Mouse (Mus musculus): ENCODE measurements around the gene Hapln4.
"Not testable (repeated sequence)": the region's sequence is repeated elsewhere in the genome, so short reads cannot be mapped to it uniquely, and the experiment has no call there.

Gene Hapln4

DNA sequence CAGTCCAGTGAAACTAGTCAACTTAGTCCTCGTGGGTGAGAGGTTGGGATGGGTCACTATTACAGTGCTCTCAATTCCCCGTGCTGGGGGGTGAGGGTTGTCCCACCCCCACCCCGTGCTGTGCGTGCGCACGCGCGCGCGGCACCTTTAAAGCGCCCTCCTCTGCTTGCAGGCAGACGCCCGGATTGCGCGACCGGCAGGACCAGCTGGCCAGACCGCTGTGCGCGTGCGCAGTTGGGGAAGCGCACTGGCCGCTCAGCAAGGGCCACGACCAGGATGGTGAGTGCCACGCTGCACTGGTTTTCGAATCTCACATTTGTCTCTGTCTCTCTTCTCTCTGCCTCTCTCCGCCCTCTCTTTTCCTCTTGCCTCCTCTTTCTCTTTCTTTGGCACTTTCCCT is at the start of gene Hapln4:
TSS of gene Hapln4 (plus strand) at position 173 of the 400 bp plus-strand sequence.
- DNase-seq, result peak; percentile 88 to 93

DNA sequence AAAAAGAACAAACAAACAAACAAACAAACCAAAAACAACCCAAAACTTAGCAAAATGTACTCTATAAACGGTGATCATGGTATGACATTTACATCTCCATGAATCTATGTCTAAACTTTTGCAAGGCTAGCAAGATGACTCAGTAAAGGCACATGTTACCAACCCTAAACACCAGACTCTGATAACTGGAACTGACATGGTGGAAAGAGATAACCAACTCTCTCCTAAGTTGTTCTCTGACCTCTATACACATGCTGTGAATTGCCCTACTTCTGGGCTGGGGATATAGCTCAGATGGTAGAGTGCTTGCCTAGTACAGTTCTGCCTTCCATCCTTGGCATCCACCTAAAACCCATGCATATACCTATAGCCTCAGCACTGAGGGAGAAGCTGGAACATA is 45.3 kb upstream of the Hapln4 start:
- DNase-seq, result no peak

DNA sequence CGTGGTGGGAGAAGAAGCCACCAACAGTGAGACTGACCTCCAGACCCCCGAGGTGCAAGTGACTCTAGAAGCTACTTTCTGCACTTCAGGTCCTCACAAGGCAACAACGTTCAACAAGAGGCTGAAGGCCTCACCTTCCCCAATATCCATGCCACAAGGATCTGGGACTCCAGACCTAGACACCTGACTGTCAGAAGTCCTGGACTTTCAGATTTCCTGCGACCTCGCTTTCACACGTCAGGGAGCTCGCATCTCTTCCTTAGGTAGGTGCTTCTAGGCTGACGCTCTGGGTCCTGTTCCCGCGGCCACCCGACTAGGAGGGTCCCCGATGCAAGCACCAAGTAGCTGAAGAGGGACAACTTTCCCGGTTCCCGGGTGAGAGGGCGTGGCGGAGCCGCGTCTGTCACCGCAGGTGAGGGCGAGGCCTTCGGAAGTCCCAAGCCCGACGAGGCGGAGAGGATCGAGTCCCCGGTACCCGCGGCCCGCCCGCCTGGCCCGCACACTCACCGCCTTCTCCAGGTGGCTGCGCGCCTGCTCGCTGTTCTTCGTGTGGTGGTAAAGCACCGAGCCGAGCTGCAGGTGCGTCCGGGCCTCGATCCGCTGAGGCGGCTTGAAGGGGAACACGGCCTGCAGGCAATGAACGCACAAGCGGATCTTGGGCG is 41.2 kb upstream of the Hapln4 start:
- DNase-seq, result peak in 1 of 2 experiments; percentile 59

DNA sequence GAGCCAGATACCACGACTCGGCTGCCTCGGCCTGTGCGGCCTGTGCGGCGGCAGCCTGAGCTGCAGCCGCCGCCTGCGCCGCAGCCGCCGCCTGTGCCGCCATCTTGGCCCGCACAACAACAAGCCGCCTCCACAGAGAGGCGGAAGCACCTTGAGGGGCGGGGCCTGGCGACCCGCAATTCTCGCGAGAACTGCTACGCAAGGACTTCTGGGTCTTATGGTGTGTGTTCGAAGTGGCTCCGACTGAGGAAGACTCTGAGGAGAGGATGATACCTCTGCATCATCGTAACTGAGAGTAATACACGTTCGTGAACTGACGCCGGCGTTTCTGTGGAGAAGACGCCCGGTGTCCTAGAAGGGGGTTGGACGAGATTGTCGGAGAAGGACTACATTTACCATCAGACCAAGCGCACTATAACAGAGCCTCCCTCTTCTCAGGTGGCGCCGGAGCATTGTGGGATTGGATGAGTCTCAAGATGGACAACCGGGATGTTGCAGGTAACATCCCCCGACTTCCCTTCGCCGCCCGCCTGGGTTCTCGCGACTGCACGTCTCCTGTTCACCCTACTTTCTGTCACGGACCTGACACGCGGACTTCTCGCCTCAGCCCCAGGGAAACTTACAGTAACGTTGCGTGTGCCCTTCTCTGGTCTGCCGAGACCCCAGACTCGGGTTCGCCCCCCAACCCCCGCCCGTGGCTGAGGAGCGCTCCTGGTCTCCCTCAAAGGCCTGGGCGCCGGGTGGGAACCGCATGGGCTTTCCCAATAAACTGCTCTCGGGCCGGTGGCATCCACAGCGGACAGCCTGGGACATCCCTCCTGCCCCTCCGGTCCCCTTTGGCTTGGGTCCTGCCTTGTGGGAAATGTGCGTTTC is 40.4 kb upstream of the Hapln4 start, which contains the start of the genes Mau2 and Sugp1:
TSS of gene Mau2 (minus strand) at position 152 of the 873 bp plus-strand sequence.
TSS of gene Sugp1 (plus strand) at position 231 of the 873 bp plus-strand sequence.
- DNase-seq, result peak; percentile 98

DNA sequence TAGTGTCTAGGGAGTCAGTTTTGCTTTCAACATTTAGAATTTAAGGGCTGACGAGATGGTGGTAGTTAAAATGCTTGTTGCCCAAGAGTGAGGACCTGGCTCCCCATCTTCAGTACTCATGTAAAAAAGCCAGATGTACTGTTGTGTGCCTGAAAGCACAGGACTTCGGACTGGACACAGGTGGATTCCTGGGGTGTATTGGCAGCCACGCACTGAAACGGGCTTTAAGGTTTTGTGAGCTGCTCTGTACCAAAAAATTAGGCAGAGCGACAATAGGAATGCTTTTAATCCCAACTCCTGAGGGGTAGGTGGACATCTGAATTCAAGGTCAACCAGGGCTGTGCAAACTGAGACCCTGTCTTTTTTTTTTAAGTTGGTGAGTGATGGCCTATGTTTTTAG is 39.3 kb upstream of the Hapln4 start:
- no peak for DNase-seq

DNA sequence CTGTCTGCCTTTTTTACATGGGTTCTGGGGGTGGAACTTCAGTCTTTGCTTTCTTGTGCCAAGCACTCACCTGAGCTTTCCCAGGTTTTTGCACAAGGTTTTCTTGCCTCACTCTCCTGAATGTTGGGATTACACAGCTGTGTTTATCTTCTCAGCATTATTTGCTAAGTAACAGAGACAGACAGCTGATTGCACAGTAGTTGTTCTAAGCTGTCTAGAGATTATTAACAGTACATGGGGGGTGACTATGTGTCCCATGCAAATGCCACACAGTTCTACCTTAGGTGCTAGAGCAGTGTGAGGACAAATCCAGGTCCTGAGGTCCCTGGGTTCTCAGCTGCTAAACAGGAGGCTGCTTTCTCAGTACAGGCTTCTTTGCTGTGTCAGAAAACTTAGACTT is 33.6 kb upstream of the Hapln4 start:
- DNase-seq, result no peak

DNA sequence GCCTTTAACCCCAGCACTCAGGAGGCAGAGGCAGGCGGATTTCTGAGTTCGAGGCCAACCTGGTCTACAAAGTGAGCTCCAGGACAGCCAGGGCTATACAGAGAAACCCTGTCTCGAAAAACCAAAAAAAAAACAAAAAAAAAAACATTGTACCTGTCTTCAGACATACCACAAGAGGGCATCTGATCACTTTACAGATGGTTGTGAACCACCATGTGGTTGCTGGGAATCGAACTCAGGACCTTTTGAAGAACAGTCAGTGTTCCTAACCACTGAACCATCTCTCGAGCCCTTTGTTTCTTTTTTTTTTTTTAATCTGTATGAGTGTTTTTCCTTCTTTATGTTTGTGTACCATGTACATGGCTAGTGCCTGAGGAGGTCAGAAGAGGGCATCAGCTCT is 32.8 kb upstream of the Hapln4 start:
- DNase-seq, result not testable (repeated sequence)

DNA sequence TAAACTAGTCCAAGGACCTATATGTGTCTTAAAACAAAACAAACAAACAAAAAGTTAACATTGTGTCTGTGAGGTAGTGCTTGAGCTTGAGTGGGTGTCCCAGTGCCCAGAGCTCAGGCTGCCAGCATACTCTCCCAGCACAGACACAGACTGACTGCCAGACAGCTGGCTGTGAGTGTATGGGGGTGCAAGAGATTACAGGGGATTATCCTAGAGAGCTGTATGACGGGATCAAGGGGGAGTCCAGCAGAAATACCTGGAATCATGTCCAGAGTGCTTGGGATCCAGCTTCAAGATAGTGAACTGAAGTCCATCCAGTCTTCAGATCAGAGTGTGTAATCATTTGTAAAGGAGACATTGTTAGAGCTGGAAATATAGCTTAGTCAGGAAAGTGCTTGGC is 25.5 kb upstream of the Hapln4 start:
- no peak for DNase-seq

DNA sequence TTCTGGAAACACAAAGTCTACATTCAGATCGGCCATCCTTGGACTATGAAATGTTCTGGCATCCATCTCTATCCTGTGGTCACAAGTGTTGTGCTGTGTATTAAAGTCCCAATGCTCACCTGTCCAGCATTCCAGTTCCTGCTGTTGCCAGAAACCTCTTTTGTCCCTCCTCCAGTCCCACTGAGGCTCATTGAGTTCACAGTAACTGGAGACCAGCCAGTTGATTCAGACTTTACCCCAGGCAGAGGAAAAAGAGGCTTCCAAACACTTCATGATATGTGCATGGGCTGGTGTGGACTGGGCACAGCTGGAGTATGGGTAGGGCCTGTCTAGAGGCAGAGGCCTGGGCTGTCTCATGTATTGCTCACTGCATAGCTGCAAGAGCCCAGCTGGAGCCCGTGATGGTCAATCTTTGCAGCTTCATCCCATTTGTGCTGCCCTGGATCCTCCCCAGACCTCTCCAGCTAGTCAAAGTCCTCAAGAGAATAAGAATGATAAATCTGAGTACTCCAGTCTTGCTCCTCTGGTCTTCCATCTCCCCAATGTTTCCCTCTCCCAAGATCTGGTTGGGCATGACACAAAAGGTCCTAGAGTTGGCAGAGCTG is 11.3 kb upstream of the Hapln4 start:
- no peak for DNase-seq

DNA sequence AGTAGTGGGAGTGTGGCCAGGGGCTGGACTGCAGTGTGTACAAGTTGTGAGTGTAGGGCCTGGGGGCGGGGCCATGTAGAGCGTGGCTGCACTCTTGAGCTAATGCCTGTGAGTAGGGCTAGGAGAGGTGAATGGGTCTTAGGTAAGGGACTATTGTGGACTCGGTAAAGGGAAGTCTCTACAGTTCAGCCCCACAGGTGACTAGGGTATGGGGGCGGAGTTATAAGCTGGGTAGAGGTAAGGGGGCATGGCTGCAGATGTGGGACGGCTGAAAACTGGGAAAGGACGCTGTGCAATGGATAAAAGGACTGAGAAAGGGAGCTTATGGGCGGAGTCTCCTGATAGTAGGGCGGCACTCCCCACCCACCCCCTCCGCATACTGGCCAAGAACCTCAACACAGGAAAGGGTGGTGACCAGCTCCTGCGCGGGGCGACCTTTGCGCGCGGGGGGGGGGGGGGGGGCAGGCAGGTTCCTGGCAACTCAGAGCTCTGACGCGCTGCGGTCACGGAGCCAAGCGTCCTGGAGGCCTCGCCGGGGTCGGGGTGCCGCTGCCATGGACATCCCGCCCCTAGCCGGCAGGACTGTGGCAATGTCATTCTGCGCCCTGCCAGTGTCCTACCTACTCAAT is 10.7 kb upstream of the Hapln4 start, which contains the start of gene Tm6sf2:
TSS of gene Tm6sf2 (plus strand) at position 484 of the 629 bp plus-strand sequence.
- peak in 1 of 2 experiments; percentile 15 for DNase-seq

DNA sequence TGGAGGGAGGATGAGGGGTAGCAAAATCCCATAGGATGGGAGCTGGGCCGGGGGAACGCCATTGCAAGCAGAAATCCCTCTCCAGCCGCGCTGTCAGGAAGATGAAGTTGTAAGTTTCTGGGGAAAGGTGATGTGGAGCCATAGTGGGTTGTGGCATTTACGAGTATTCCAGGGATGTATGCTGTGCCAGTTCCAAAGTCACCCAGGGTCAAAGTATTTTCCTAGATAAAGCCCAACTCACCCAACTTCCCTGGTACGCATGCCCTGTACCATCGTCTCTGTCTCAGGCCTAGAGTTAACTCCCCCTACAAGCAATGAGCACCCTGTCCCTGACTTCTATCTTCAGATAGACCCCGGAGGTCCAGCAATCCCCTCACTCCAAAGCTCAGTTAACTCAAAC is 10.1 kb upstream of the Hapln4 start:
- DNase-seq, result no peak

DNA sequence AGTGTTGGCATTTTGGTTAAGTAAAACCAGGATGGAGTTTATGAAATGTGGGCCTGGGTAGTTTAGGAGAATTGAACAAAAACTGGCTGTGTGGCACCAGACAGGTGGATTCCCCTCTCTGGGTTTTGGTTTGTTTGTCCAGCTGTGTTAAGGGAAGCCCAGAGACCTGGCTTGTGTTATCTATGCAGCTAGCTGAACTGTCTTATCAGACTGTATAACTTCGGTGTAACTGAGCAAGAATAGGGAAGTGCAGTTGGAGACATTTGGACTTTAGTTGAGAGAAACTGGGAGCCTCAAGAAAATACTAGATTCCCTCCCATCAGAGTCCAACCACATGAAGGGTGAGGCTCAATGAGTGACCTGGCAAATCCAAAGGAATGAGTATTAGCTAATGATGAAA is 9.6 kb upstream of the Hapln4 start:
- no peak for DNase-seq

DNA sequence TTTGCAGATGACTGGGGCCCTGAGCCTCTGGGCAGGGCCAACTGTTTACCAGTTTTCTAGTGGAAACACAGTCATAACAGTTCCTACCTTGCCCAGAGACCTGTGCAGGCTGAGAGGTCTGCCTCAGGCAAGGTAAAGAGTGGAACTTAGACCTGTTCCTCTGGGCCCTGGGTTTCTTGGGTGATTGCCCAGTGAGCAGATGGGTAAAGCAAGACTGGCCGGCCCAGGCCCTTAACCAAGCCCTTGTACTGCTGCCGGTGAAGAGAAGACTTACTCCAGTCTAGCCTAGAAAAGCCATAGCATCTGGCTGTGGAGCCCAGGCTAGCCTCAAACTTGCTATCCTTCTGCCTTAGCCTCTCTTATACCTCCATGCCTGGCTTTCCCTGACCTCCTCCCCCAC is 1.3 kb upstream of the Hapln4 start:
- peak in 1 of 2 experiments; percentile 63 for DNase-seq

DNA sequence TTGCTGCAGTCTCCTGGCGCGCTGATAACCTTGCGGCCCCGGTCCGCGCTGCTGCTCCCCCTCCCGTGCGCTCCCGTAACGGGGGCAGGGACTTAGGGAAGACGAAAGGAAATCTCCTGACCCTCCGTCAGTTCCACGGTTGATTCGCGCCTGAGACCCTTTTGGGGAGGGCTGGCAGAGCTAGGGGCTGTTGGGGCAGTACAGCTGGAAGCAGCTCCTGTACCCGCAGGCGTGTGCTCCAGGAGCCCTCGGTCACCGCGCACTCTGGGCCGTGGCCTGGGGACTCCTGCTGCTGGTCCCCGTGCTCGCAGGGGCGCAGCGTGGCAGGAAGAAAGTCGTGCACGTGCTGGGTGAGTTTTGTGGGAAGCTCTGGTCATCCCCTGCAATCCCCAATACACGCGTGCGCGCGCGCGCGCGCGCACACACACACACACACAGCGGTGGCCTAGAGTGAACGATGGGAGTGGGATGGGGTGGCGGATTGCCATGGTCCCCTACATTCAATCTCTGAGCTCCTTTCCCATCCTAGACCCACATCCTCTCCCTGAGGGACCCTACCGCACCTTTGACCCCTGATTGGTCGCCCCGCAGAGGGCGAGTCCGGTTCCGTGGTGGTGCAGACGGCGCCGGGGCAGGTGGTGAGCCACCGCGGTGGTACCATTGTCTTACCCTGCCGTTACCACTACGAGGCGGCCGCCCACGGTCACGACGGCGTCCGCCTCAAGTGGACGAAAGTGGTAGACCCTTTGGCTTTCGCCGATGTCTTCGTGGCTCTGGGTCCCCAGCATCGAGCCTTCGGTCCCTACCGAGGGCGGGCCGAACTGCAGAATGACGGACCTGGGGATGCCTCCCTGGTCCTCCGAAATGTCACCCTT is 1.2 kb downstream of the Hapln4 start:
- peak; percentile 61 to 65 for DNase-seq

DNA sequence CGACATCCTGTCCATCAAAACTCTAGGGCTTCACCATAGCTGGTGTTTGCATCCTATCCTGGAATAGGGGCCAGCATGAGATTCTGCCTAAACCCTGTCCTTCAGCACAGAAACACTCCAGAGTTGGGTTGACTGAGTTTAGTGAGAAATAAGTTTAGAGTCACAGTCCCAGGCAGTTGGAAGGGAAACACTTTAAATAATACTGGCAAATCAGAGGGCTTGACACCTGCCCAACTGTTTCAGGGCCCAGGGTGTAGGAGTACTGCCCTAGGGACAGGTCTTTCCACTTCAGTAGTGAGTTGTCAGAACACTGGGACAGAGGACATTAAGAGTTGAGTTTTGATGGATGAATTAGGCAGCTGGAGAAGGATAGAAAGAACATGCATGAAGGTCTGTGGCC is 2.9 kb downstream of the Hapln4 start:
- no peak for DNase-seq

DNA sequence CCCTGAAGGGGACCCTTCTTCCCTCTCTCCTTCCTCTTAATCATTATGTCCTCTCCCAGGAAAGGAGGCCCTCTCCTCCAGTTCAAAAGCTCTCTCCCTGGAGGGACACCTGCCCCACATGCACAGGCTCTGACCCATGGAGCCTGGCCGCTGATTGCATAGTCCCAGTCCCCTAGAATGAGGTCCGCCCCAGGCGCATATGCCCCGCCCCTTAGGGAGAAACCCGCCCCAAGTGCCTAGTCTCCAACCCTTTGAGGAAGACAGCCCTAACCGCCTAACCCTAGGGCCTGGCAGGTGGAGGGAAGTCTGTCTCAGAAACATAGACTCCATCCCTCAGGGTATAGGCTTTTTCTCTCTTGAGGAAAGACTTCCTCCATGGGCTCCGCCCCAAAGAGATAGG is 4.0 kb downstream of the Hapln4 start:
- no peak for DNase-seq

DNA sequence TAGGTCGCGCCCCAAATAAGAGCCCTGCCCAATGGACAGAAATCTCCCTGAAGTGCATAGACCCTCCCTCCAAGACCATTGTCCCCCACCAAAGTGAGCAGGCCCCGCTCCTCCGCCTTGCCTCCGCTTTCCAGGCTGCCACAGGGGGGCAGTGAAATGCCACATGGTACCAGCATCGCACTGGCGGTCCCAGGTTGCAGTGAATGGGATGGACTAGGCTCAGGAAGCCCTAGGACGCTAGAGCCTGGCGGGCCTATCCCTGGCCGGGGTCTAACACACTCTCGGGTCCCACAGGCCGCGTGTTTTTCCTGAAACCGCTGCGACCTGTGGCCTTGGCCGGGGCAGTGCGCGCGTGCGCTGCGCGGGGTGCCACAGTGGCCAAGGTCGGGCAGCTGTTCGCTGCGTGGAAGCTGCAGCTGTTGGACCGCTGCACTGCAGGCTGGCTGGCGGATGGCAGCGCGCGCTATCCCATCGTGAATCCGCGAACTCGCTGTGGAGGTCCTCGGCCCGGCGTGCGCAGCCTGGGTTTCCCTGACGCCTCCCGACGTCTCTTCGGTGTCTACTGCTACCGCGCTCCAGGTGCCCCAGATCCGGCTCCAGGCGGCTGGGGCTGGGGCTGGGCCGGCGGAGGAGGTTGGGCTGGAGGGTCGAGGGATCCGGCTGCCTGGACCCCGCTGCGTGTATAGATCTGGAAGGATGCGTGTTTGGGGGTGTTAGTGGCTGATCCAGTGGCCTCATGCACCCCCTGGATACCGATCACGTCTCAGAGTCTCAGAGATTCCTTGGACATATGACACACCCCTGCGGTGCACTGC is 4.8 kb downstream of the Hapln4 start:
- peak; percentile 66 to 77 for DNase-seq

DNA sequence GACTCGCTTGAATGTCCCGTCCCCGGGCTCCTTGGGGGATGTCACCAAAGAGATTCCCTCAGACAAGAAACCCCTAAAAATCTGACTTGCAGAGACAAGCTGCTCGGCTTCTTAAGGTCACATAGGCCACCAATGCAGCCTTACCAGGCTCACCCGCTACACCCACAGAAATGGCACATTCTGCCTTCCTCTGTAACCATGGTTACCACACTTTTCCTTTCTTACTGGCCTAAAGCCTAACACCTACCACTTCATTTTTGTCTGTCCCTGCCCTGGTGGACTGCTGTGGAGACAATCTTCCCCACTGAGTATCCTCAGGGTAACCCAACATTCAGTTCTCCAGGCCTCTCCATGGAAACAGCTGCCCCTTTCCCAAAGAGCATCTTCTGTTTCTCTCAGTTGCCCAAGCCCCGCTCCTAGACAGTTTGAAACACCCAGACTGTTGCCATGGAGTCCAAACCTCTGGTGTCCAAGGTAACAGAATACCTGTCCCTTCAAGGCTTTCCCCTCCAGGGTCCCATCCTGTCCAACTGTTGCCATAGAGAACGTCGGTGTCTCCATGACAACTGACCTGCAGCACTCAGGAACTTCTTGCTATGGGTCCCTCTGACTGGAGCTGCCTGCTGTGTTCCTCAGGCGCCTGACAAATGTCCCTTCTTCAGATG is 6.2 kb downstream of the Hapln4 start:
- DNase-seq, result no peak

DNA sequence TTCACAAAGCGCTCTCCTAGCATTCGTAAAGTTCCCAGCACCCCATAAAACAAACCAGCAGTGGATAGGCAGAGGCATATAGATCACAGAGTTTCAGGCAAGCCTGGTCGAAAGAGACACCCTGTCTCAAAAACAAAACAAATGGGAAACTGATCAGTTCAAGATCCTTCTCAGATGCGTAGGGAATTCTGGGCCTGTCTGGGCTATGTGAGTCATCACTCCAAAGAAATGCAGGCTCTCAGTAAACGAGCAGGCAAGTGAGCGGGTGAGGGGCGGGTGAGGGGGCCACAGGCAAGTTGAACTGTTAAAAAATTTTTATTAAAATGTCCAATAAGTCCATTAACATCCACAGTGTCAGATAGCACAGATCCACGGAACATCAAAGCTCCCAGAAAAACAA is 9.5 kb downstream of the Hapln4 start:
- no peak for DNase-seq

DNA sequence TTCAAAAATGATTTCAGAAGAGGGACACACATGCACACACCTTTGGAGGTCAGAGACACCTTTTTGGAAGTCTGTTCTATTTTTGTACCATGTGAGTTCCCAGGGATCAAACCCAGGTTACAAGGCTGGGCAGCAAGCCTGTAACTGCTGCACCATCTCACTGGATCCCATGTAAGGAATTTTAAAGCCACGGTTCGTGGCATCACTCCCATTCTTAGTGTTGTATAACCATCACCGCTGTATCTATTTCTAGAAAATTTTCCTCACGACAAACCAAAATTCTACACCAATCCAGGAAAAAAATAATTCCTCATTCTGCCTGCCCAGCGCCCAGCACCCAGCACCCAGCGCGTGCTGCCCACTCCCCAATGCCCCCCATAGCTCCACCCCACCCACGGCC is 16.0 kb downstream of the Hapln4 start:
- no peak for DNase-seq

DNA sequence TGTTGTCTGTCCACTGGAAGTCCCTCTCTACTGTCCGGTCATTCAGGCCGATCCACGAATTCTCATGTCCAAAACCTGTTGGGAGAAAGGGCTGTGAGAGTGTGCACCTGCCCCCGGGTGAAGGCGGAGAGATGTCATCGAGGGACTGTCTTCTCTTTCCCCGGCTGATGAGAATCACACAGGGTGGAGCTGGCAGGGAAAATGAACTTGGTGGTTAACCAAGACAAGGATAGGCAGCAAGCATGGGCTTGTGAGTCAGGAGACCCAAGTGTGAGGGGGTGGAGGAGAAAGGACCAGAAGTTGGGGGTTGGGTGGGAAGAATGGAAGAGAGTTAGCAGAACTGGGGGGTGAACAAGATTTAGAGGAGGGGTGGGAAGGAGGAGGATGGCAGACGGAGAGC is 17.0 kb downstream of the Hapln4 start:
- DNase-seq, result no peak

Data from cerebellum, postnatal 25 days (tissue).